Mouse (Mus musculus): ENCODE results near the gene Rnf2.
"Not testable (repeated sequence)": the region's sequence is repeated elsewhere in the genome, so short reads cannot be mapped to it uniquely, and the experiment has no call there.

Rnf2 gene

DNA sequence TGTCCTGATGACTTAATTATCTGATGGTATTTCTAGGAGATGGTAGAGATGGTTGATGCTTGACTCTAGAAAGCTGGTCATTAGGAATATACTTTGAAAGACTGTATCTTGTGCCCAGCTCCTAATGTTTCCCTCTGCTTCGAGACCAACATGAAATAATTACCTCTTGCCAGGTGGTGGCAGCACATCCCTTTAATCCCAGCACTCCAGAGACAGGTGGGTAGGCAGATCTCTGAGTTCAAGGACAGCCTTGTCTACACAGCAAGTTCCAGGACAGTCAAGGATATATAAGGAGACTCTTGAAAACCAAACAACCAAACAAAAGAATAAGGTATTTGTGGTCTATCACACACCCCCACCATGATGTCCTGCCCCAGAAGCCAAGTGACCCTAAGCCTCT is 17.2 kb downstream of the Rnf2 start:
- peak; percentile 38 to 46 for DNase-seq

- no peak for DNase-seq
Observed at GRCm38 (mm10) chr1:151482497-151482896, 18.3 kb downstream of the Rnf2 start.

DNA sequence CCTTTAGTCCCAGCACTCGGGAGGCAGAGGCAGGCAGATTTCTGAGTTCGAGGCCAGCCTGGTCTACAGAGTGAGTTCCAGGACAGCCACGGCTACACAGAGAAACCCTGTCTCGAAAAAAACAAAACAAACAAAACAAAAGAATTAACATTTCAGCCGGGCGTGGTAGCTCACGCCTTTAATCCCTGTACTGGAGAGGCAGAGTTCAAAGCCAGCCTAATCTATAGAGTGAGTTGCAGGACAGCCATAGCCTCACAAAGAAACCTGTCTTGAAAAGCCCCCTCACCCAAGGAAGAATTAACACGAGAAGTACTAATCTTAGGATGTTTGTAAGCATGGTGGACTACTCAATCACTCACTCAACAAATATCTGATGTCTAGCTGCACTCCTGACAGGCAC is 28.4 kb downstream of the Rnf2 start:
- DNase-seq, result not testable (repeated sequence)

GRCm38 (mm10) chr1:151471429-151471828 is 29.3 kb downstream of the Rnf2 start:
- DNase-seq, result no peak

- peak; percentile 20 to 35 for DNase-seq
Observed at GRCm38 (mm10) chr1:151466571-151466970, 34.2 kb downstream of the Rnf2 start.

- DNase-seq, result no peak
Observed at GRCm38 (mm10) chr1:151464914-151465313, 35.8 kb downstream of the Rnf2 start.

GRCm38 (mm10) chr1:151461265-151461664 is 39.5 kb downstream of the Rnf2 start:
- DNase-seq, result peak; percentile 41 to 47

- no peak for DNase-seq
Observed at GRCm38 (mm10) chr1:151457087-151457486, 43.7 kb downstream of the Rnf2 start.

DNA sequence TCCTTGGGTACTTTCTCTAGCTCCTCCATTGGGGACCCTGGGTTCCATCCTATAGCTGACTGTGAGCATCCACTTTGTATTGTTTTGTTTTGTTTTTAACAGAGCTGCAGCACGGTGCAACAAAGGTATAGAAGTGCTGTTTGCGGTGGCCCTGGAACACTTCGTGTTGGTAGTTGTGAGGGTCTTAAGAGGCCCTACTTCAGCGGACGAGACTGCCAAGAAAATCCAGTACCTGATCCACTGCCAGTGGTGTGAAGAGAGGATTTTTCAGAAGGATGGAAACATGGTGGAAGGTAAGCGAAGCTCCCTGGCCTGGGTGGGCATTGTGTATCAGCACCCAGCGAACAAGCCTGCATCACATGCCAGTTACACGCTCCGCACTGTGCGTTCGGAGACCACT is 48.8 kb downstream of the Rnf2 start:
- no peak for DNase-seq

- peak in 1 of 2 experiments; percentile 14 for DNase-seq
Observed at GRCm38 (mm10) chr1:151450851-151451250, 49.9 kb downstream of the Rnf2 start.

- peak in 1 of 2 experiments; percentile 33 for DNase-seq
Observed at GRCm38 (mm10) chr1:151449866-151450265, 50.9 kb downstream of the Rnf2 start.

GRCm38 (mm10) chr1:151435431-151435830 is 65.3 kb downstream of the Rnf2 start:
- no peak for DNase-seq

GRCm38 (mm10) chr1:151429316-151429715 is 71.4 kb downstream of the Rnf2 start:
- no peak for DNase-seq

GRCm38 (mm10) chr1:151428263-151429221 is 72.2 kb downstream of the Rnf2 start, which contains the start of the genes Swt1 and Trmt1l:
Swt1 (minus strand) TSS chr1:151428455.
Trmt1l (plus strand) TSS chr1:151428542.
- DNase-seq, result peak; percentile 99

DNA sequence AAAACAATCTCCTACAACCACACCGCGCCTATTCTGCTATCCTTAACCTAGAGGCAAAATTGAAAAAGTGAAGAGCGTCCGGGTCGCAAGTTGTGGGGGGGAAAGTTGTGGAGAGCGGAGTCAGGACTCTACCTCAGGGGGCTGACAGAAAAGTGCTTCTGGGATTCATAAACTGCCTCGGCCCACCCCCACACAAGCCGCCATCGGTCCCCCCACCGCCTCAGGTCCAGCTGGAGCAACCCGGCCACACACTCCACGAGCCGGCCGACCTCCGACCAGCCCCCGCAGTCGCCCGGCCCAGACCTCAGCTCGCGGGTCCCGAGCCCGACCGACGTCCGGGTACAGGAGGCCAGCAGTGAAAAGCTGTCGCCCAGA is 72.9 kb downstream of the Rnf2 start:
- no peak for DNase-seq

DNA sequence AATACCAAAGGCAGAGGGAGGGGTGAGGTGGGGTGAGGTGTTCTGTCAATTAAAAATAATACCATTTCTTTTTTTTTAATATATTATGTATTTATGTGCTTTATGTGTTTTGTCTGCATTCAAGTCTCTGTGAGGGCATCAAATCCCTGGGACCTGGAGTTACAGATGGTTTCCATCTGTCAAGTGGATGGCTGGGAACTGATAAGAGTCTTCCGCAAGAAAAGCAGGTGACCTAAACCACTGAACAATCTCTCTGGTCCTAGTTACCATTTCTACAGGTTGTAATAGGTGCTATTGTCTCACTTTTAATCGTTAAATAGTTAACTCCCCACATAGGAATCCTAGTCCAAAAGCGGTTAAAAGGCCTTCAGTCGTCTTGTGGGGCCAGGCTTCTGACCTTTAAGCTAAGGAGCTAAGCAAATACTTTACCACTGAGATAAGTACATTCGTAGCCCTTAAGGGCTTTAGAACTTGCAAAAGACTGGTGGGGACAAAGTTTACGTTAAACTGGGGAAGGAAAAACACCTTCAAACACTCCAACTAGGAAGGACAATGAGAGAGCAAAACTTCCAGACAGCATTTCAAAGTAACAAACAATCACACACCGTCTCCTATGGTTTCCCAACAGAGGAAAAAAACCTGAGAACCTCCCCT is 73.7 kb downstream of the Rnf2 start:
- DNase-seq, result no peak

GRCm38 (mm10) chr1:151422178-151422577 is 78.6 kb downstream of the Rnf2 start:
- DNase-seq, result no peak

GRCm38 (mm10) chr1:151409827-151410226 is 90.9 kb downstream of the Rnf2 start:
- no peak for DNase-seq

Measured in cerebellum, postnatal 10 days (tissue).